In the genomic region with DNA sequence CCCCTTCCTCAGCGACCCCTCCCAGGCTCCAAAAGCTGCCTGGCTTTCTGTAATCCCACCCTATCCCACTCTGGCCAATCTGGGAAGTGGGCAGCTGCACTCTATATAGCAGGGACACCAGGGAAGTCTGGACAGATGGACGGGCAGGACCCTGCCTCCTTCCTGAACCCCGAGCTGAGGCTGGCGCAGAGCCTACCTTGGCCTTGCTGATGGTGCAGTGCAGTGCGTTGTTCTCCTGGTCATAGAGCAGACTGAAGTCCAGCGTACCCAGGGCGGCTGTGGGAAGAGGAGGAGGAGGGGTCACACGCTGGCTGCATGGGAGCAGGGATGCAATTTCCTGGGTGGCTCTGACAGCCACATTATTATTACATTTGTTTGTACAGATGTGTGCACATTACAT, we compare ENCODE assay signal across 18 mouse cellular contexts.
"Had no signal": no experiment of that assay in that cellular context is flagged by ENCODE, and none has a peak within 500 bp of the region (broad histone marks: within the 10 kb centered on the region; RNA-seq: fewer than 3 reads in every experiment).

No protein-coding gene starts in this region.

- H3K9ac ChIP-seq: limb, embryonic 13.5 days; liver, embryonic 12.5 days; liver, embryonic 15.5 days; lung, embryonic 15.5 days; midbrain, embryonic 13.5 days had no signal

- H3K27me3 ChIP-seq: lung, embryonic 15.5 days had no signal

- H3K27ac ChIP-seq: limb, embryonic 10.5 days; limb, embryonic 13.5 days; liver, embryonic 12.5 days; liver, embryonic 15.5 days; lung, embryonic 15.5 days; midbrain, embryonic 10.5 days; midbrain, embryonic 13.5 days had no signal

- H3K36me3 ChIP-seq: limb, embryonic 10.5 days; limb, embryonic 13.5 days; liver, embryonic 12.5 days; liver, embryonic 15.5 days; lung, embryonic 15.5 days; midbrain, embryonic 10.5 days; midbrain, embryonic 13.5 days had no signal

- H3K4me1 ChIP-seq: limb, embryonic 10.5 days; limb, embryonic 13.5 days; liver, embryonic 12.5 days; liver, embryonic 15.5 days; lung, embryonic 15.5 days had no signal

- H3K4me2 ChIP-seq: limb, embryonic 13.5 days; liver, embryonic 12.5 days; liver, embryonic 15.5 days; lung, embryonic 15.5 days; midbrain, embryonic 13.5 days had no signal

- DNase-seq: liver; lung, adult 18-20 months; lung, postnatal 10 days; lung, postnatal 36 days; right cerebral cortex, postnatal 14 days; right cerebral cortex, postnatal 4 days; thymus, postnatal 25 days had no signal

- ATAC-seq: hindbrain, embryonic 16.5 days; liver, embryonic 12.5 days; midbrain, embryonic 13.5 days; midbrain, embryonic 16.5 days had no signal

- H3K9me3 ChIP-seq: limb, embryonic 10.5 days; limb, embryonic 13.5 days; liver, embryonic 12.5 days; liver, embryonic 15.5 days; lung, embryonic 15.5 days; midbrain, embryonic 10.5 days; midbrain, embryonic 13.5 days had no signal

- H3K4me3 ChIP-seq: limb, embryonic 10.5 days; limb, embryonic 13.5 days; liver, embryonic 12.5 days; liver, embryonic 15.5 days; lung, embryonic 15.5 days; megakaryocyte, embryonic 14.5 days; midbrain, embryonic 10.5 days; midbrain, embryonic 13.5 days; myocyte had no signal
